Mouse (Mus musculus) midbrain, embryonic 11.5 days (tissue): ENCODE measurements at regions not wholly inside any gene's neighbourhood (a gene's known extent, or its start where the extent isn't known, plus 50 kb on each side); places are given as distances from the start of the nearest gene placed in this dataset.

ENCODE experiments used
- ATAC-seq: fragments of 200-750 bp; cut with Nextera tagmentation; 2 replicates; pipeline ENCODE4 v1.8.0; 2017; ENCODE audit warnings: moderate TSS enrichment, moderate library complexity; ENCODE audit not compliant: low FRiP score
- DNase-seq: peaks from one replicate; pipeline ENCODE4 v3.0.0; 2015; ENCODE audit warnings: low spot score; ENCODE audit errors: missing footprints
- H3K27ac ChIP-seq: fragments of 300-500 bp; sonication (generic); 2 replicates; pipeline ENCODE4 v1.5.1; 2014; ENCODE audit warnings: low read depth, low read length
- H3K27me3 ChIP-seq: fragments of 300-500 bp; sonication (generic); 2 replicates; pipeline ENCODE4 v1.6.1; 2014; ENCODE audit warnings: mild to moderate bottlenecking, low read length, moderate library complexity, mixed read lengths; ENCODE audit not compliant: control insufficient read depth, insufficient read depth
- H3K36me3 ChIP-seq: fragments of 300-500 bp; sonication (generic); 2 replicates; pipeline ENCODE4 v1.6.1; 2014; ENCODE audit warnings: mild to moderate bottlenecking, low read length, moderate library complexity, mixed read lengths; ENCODE audit not compliant: control insufficient read depth, insufficient read depth
- H3K4me1 ChIP-seq: fragments of 300-500 bp; sonication (generic); 2 replicates; pipeline ENCODE4 v1.6.1; 2014; ENCODE audit warnings: low read length; ENCODE audit not compliant: control insufficient read depth, insufficient read depth
- H3K4me2 ChIP-seq: fragments of 300-500 bp; sonication (generic); 2 replicates; pipeline ENCODE4 v1.6.1; 2014; ENCODE audit warnings: mild to moderate bottlenecking, moderate library complexity
- H3K4me3 ChIP-seq: fragments of 300-500 bp; sonication (generic); 2 replicates; pipeline ENCODE4 v1.5.1; 2014; ENCODE audit warnings: low read depth, low read length
- H3K9ac ChIP-seq: fragments of 300-500 bp; sonication (generic); 2 replicates; pipeline ENCODE4 v1.6.1; 2014; ENCODE audit warnings: low read length
- H3K9me3 ChIP-seq: fragments of 300-500 bp; sonication (generic); 2 replicates; pipeline ENCODE4 v1.6.1; 2016; ENCODE audit warnings: low read length; ENCODE audit not compliant: control insufficient read depth
- WGBS: fragments of 180-500 bp; shearing (Covaris S2); extraction: QIAGEN DNeasy Blood & Tissue Kit; methylation state at CpG from one replicate; pipeline ENCODE4 v1.1.7; 2014; 5-methylcytosine and 5-hydroxymethylcytosine counted together

- no peak overlapping the region for H3K4me3 ChIP-seq
- H3K27me3 ChIP-seq: no peaks in the 10 kb centered on the region
- H3K9me3 ChIP-seq: no peaks in the 10 kb centered on the region
- no peaks in the 10 kb centered on the region for H3K36me3 ChIP-seq
- H3K4me2 ChIP-seq: no peak overlapping the region
- H3K4me1 ChIP-seq: no peaks in the 10 kb centered on the region
- ATAC-seq (no peak), DNase-seq (no peak)
- no peak overlapping the region for H3K27ac ChIP-seq
- 77% methylated on average over 5 of the region's 5 CpGs for WGBS
- H3K9ac ChIP-seq: no peak overlapping the region
These were observed 65.3 kb upstream of the Gm11238 start for GRCm38 (mm10) chr4:73542331-73542730.

- no peaks in the 10 kb centered on the region for H3K9me3 ChIP-seq
- no peaks in the 10 kb centered on the region for H3K27me3 ChIP-seq
- H3K4me1 ChIP-seq: no peaks in the 10 kb centered on the region
- H3K36me3 ChIP-seq: no peaks in the 10 kb centered on the region
- H3K4me3 ChIP-seq: no peak overlapping the region
- no peak overlapping the region for H3K27ac ChIP-seq
- H3K9ac ChIP-seq: no peak overlapping the region
- 78% methylated on average over 1 of the region's 1 CpGs for WGBS
- ATAC-seq (no peak), DNase-seq (no peak)
- H3K4me2 ChIP-seq: no peak overlapping the region
These were observed 76.1 kb upstream of the Gm11238 start for GRCm38 (mm10) chr4:73531604-73532003.

GRCm38 (mm10) chr4:73524579-73525208 is 83.0 kb upstream of the Gm11238 start:
- DNase-seq (no peak), ATAC-seq (no peak)
- WGBS: 89% methylated on average over 1 of the region's 1 CpGs
- no peaks in the 10 kb centered on the region for H3K27me3 ChIP-seq
- no peaks in the 10 kb centered on the region for H3K4me1 ChIP-seq
- no peak overlapping the region for H3K9ac ChIP-seq
- no peak overlapping the region for H3K4me2 ChIP-seq
- no peak overlapping the region for H3K4me3 ChIP-seq
- H3K9me3 ChIP-seq: 0 out of 2 replicates have a peak, but pooled peaks cover 3% of the 10 kb centered on the region
- no peaks in the 10 kb centered on the region for H3K36me3 ChIP-seq
- no peak overlapping the region for H3K27ac ChIP-seq

- Histone ChIP-seq H3K4me2 (no peak overlapping the region), H3K9ac (no peak overlapping the region), H3K9me3 (no peaks in the 10 kb centered on the region), H3K4me3 (no peak overlapping the region), H3K27ac (no peak overlapping the region), H3K27me3 (no peaks in the 10 kb centered on the region), H3K36me3 (no peaks in the 10 kb centered on the region), H3K4me1 (no peaks in the 10 kb centered on the region)
- DNase-seq: no peak
- ATAC-seq: no peak
These were observed 88.8 kb upstream of the Gm11238 start for GRCm38 (mm10) chr4:73518742-73519384.

GRCm38 (mm10) chr4:73517559-73517958 is 90.1 kb upstream of the Gm11238 start:
- Histone ChIP-seq H3K4me3 (no peak overlapping the region), H3K27ac (no peak overlapping the region), H3K4me1 (no peaks in the 10 kb centered on the region), H3K9me3 (no peaks in the 10 kb centered on the region), H3K36me3 (no peaks in the 10 kb centered on the region), H3K4me2 (no peak overlapping the region), H3K9ac (no peak overlapping the region), H3K27me3 (no peaks in the 10 kb centered on the region)
- DNase-seq: no peak
- no peak for ATAC-seq

GRCm38 (mm10) chr4:73516717-73517116 is 91.0 kb upstream of the Gm11238 start:
- Histone ChIP-seq H3K4me1 (no peaks in the 10 kb centered on the region), H3K4me3 (no peak overlapping the region), H3K4me2 (no peak overlapping the region), H3K9ac (no peak overlapping the region), H3K9me3 (no peaks in the 10 kb centered on the region), H3K27ac (no peak overlapping the region), H3K36me3 (no peaks in the 10 kb centered on the region), H3K27me3 (no peaks in the 10 kb centered on the region)
- DNase-seq: no peak
- peak; percentile 35; the same call in 1 of the 2 replicates for ATAC-seq
- 75% methylated on average over 2 of the region's 2 CpGs for WGBS

- H3K4me3 ChIP-seq: no peak overlapping the region
- no peak for DNase-seq
- H3K4me1 ChIP-seq: no peaks in the 10 kb centered on the region
- H3K27ac ChIP-seq: no peak overlapping the region
- no peaks in the 10 kb centered on the region for H3K27me3 ChIP-seq
- no peak for ATAC-seq
- no peak overlapping the region for H3K4me2 ChIP-seq
- WGBS: 88% methylated on average over 2 of the region's 2 CpGs
- H3K9ac ChIP-seq: no peak overlapping the region
- H3K36me3 ChIP-seq: no peaks in the 10 kb centered on the region
- no peaks in the 10 kb centered on the region for H3K9me3 ChIP-seq
These were observed 100.8 kb upstream of the Gm11238 start for GRCm38 (mm10) chr4:73506860-73507259.

- no peak overlapping the region for H3K4me3 ChIP-seq
- no peaks in the 10 kb centered on the region for H3K27me3 ChIP-seq
- 77% methylated on average over 2 of the region's 2 CpGs for WGBS
- no peaks in the 10 kb centered on the region for H3K9me3 ChIP-seq
- no peak overlapping the region for H3K4me2 ChIP-seq
- no peak overlapping the region for H3K9ac ChIP-seq
- no peaks in the 10 kb centered on the region for H3K36me3 ChIP-seq
- no peak overlapping the region for H3K27ac ChIP-seq
- ATAC-seq (no peak), DNase-seq (no peak)
- H3K4me1 ChIP-seq: no peaks in the 10 kb centered on the region
These were observed 84.3 kb upstream of the Gm11487 start for GRCm38 (mm10) chr4:73489199-73489598.

- 80% methylated on average over 4 of the region's 4 CpGs for WGBS
- Histone ChIP-seq H3K27me3 (no peaks in the 10 kb centered on the region), H3K4me1 (no peaks in the 10 kb centered on the region), H3K27ac (no peak overlapping the region), H3K4me3 (no peak overlapping the region), H3K9ac (no peak overlapping the region), H3K4me2 (no peak overlapping the region), H3K36me3 (no peaks in the 10 kb centered on the region), H3K9me3 (no peaks in the 10 kb centered on the region)
- ATAC-seq (peak; percentile 52; the same call in 1 of the 2 replicates), DNase-seq (no peak)
These were observed 83.6 kb upstream of the Gm11487 start for GRCm38 (mm10) chr4:73488297-73489049.
